Mouse (Mus musculus): ENCODE measurements around the gene Tpte.
A peak's percentile ranks its signal among the peaks of the same experiment; 100 is the strongest.

DNA sequence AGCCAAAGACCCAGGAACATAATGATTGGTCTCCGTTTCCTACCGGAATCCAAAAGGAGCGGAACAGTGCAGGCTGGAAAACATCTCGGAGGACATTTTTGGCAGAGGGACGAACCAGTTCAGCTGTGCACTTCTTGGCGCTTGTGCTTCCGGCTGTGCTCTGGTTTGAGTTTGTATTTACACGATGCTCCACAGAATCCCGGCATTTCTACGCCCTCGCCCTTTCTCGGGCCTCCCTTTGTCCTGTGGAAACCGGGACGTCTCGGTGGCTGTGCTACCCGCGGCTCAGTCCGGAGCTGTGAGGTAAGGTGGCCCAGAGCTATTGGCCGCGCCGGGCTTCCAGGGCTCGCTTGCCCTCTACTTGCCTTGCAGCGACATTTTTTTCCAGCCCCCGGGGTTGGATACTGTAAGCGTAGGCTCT, 128.1 kb downstream of the Tpte start, which contains the start of gene Mrps31:
- TF ChIP-seq POLR2A (IDR thresholded peaks at IDR 0.05; ENCODE audit: control insufficient read depth in 1 of 2, insufficient read depth in 1 of 2, low read depth in 1 of 2, low read length in 2 of 2, poor library complexity in 1 of 2) (peak; percentile 64 to 89; a peak in 3 of 4 replicates), ZC3H11A (IDR thresholded peaks at IDR 0.05; ENCODE audit: low read depth, low read length) (no peak), EP300 (IDR thresholded peaks at IDR 0.05; ENCODE audit: low read depth in 1 of 2, low read length in 2 of 2) (peak in 1 of 2 experiments; percentile 50; a peak in 1 of 4 replicates), MAX (IDR thresholded peaks at IDR 0.05; ENCODE audit: low read length) (peak; percentile 77), ZKSCAN1 (IDR thresholded peaks at IDR 0.05; ENCODE audit: low read depth, low read length) (no peak), CTCF (IDR thresholded peaks at IDR 0.05 in 2 of 3, conservative IDR thresholded peaks at IDR 0.05 in 1 of 3; ENCODE audit: control insufficient read depth in 1 of 3, insufficient read depth in 1 of 3, low read depth in 2 of 3, low read length in 3 of 3, poor library complexity in 1 of 3, severe bottlenecking in 1 of 3) (no peak), UBTF (IDR thresholded peaks at IDR 0.05; ENCODE audit: borderline replicate concordance, insufficient read depth, low read depth, low read length) (no peak), MAZ (IDR thresholded peaks at IDR 0.05; ENCODE audit: low read depth, low read length) (peak; percentile 78), USF2 (IDR thresholded peaks at IDR 0.05; ENCODE audit: borderline replicate concordance in 1 of 2, insufficient read depth in 1 of 2, low read depth in 1 of 2, low read length in 2 of 2) (no peak), POLR2AphosphoS2 (IDR thresholded peaks at IDR 0.05; ENCODE audit: low read length) (peak; percentile 55; the same call in 1 of the 2 replicates), NELFE (IDR thresholded peaks at IDR 0.05; ENCODE audit: low read depth, low read length) (peak; percentile 78), RAD21 (IDR thresholded peaks at IDR 0.05; ENCODE audit: low read depth, low read length) (no peak), MAFK (IDR thresholded peaks at IDR 0.05; ENCODE audit: borderline replicate concordance, low read depth, low read length) (no peak)

All from MEL (cell line).